Mouse (Mus musculus): ENCODE results near the gene Hfe2.
"Not testable (repeated sequence)": the region's sequence is repeated elsewhere in the genome, so short reads cannot be mapped to it uniquely, and the experiment has no call there.

DNA sequence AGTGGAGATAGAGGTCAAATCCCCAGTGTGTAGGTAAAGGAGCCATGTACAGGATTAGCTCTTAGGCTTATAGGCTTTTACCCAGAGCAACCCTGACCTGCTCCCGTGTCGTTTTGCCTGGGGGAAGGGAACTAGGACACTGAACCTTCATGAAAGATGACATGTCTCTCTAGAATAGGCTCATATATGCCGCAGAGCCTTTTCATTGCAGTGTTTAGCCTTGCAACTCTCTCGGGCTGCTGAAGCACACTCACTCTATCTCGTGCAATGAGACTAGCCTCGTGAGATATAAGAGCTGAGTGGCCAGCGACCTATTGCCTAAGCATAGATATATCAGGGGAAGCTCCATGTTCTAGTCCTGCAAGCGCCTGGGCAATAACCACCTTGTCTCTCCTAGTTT, 35.3 kb upstream of the Hfe2 start:
- TF ChIP-seq CTCF (IDR thresholded peaks at IDR 0.05; ENCODE audit: low read depth, low read length); POLR2A (IDR thresholded peaks at IDR 0.05; ENCODE audit: extremely low read depth, insufficient read depth, low read length): not testable (repeated sequence)

Measured in liver, adult 2 months (tissue).